In the genomic region with DNA sequence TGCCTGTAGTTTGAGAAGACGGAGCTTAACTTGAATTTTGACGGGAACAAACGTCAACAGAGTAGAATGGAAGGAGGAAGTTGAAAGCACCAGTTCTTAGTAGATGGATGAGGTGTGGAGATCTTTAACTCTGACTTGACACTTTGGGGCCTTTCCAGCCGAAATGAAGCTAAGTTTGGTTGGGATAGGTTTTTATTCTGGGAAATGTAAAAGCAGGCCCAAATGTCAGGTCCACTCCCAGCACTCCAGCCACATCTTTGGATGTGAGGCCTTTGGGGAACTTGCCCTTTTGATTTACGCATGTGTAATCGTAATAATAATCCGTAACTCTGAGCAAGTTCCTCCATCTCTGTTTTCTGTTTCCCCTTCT, we compare ENCODE assay signal across 8 mouse cellular contexts. TPM values are rescaled to one million over a fixed set of nuclear protein-coding genes. Genes with fewer than 3 reads are reported as not detected.
DNase-seq lines count a peak whose midpoint lies in the region; ATAC-seq and TF ChIP-seq lines count a peak whose summit lies in the region.

No protein-coding gene starts in this region.

- peak overlapping the region; percentile 88 for H3K4me2 ChIP-seq in forebrain, embryonic 16.5 days (ENCODE audit: low read length)
- H3K4me2 ChIP-seq in liver, postnatal 0 days (ENCODE audit: low read depth, low read length), result peak overlapping the region; percentile 91

- no peak for TF ChIP-seq CTCF in liver, postnatal 0 days (IDR thresholded peaks at IDR 0.05; ENCODE audit: low read depth)

- ATAC-seq in erythroblast, adult 5-6 weeks (replicated peaks; ENCODE audit: low FRiP score, poor library complexity, severe bottlenecking), result no peak
- no peak for ATAC-seq in forebrain, embryonic 16.5 days
- no peak for ATAC-seq in liver, postnatal 0 days

- peak; percentile 79 for DNase-seq in A20 (ENCODE audit: low read depth, low spot score)
- DNase-seq in liver, postnatal 0 days, result no peak
- no peak for DNase-seq in urinary bladder, postnatal 25 days (ENCODE audit: low spot score)
- DNase-seq in retina, postnatal 1 day, result no peak
- no peak for DNase-seq in left cerebral cortex, postnatal 25 days (ENCODE audit: low spot score in 2 of 2)

- peaks cover 80% of the 10 kb centered on the region for H3K27me3 ChIP-seq in erythroblast, embryonic 14.5 days (ENCODE audit: control insufficient read depth)
- H3K27me3 ChIP-seq in forebrain, embryonic 16.5 days (replicated peaks; ENCODE audit: control insufficient read depth, insufficient read depth, low read length), result no peaks in the 10 kb centered on the region
- 0 out of 2 replicates have a peak, but pooled peaks cover 7% of the 10 kb centered on the region for H3K27me3 ChIP-seq in liver, postnatal 0 days (ENCODE audit: insufficient read depth, low read length)

- H3K27ac ChIP-seq in forebrain, embryonic 16.5 days (ENCODE audit: low read length), result no peak overlapping the region
- peak overlapping the region; percentile 89 for H3K27ac ChIP-seq in liver, postnatal 0 days (ENCODE audit: low read depth)

- peaks cover 5% of the 10 kb centered on the region for H3K9me3 ChIP-seq in erythroblast, embryonic 14.5 days (ENCODE audit: control insufficient read depth, low read length)
- H3K9me3 ChIP-seq in forebrain, embryonic 16.5 days (ENCODE audit: control insufficient read depth, low read length), result no peaks in the 10 kb centered on the region
- H3K9me3 ChIP-seq in liver, postnatal 0 days (ENCODE audit: low read length), result no peaks in the 10 kb centered on the region

- 13% methylated on average over 7 of the region's 7 CpGs for WGBS in forebrain, embryonic 16.5 days
- 27% methylated on average over 7 of the region's 7 CpGs for WGBS in liver, postnatal 0 days (ENCODE audit: insufficient replicate concordance)

- H3K4me3 ChIP-seq in erythroblast, embryonic 14.5 days (replicated peaks), result peak overlapping the region; percentile 55
- peak overlapping the region; percentile 73 for H3K4me3 ChIP-seq in forebrain, embryonic 16.5 days (replicated peaks; ENCODE audit: low read length)
- H3K4me3 ChIP-seq in liver, postnatal 0 days (ENCODE audit: low read depth, low read length), result peak overlapping the region; percentile 63

- H3K9ac ChIP-seq in forebrain, embryonic 16.5 days (replicated peaks; ENCODE audit: low read depth, low read length), result peak overlapping the region; percentile 74
- peak overlapping the region; percentile 79 for H3K9ac ChIP-seq in liver, postnatal 0 days (replicated peaks)

- peaks cover 12% of the 10 kb centered on the region for H3K4me1 ChIP-seq in erythroblast, embryonic 14.5 days (ENCODE audit: control insufficient read depth)
- peaks cover 37% of the 10 kb centered on the region for H3K4me1 ChIP-seq in forebrain, embryonic 16.5 days (replicated peaks; ENCODE audit: control insufficient read depth, insufficient read depth, low read length)
- peaks cover 42% of the 10 kb centered on the region for H3K4me1 ChIP-seq in liver, postnatal 0 days (ENCODE audit: insufficient read depth)

- intact Hi-C loops in left cerebral cortex, postnatal 25 days (cut with DNase I), result no loop called here

- no peaks in the 10 kb centered on the region for H3K36me3 ChIP-seq in erythroblast, embryonic 14.5 days (ENCODE audit: control insufficient read depth)
- H3K36me3 ChIP-seq in forebrain, embryonic 16.5 days (ENCODE audit: control insufficient read depth, insufficient read depth), result no peaks in the 10 kb centered on the region
- 0 out of 2 replicates have a peak, but pooled peaks cover 3% of the 10 kb centered on the region for H3K36me3 ChIP-seq in liver, postnatal 0 days (replicated peaks; ENCODE audit: insufficient read depth, low read length)

- TF ChIP-seq EP300 in liver, postnatal 0 days (IDR thresholded peaks at IDR 0.05; ENCODE audit: low read depth), result no peak

RNA-seq across cellular contexts. Expression of gene Nuak2, which starts 0.7 kb away (rescaled TPM):
- polyA plus RNA-seq in erythroblast, embryonic 14.5 days (2012), result 0.02 TPM in 1 of 2 replicates, not detected in the other
- total RNA-seq in erythroblast, adult 5-6 weeks (2015; ENCODE audit: low replicate concordance), result 4.4 and 7.7 TPM in 2 replicates
- 1.8 and 3.7 TPM in 2 replicates for total RNA-seq in erythroblast, adult 5-6 weeks (2017; ENCODE audit: low replicate concordance)
- 13.3 and 13.4 TPM in 2 replicates for polyA plus RNA-seq in forebrain, embryonic 16.5 days (2015; fragmentation: Nextera tagmentation; extraction: Ambion mirVana)
- polyA plus RNA-seq in liver, postnatal 0 days (2015; fragmentation: Nextera tagmentation; extraction: Ambion mirVana), result 6.0 and 6.8 TPM in 2 replicates
- under 1 TPM; 0.94 to 0.96 TPM for total RNA-seq in left cerebral cortex, postnatal 25 days (2021)

RNA-seq across cellular contexts. Expression of gene Klhdc8a, which starts 18.2 kb away (rescaled TPM):
- polyA plus RNA-seq in erythroblast, embryonic 14.5 days (2012), result not detected in 2 replicates
- not detected in 2 replicates for total RNA-seq in erythroblast, adult 5-6 weeks (2015; ENCODE audit: low replicate concordance)
- total RNA-seq in erythroblast, adult 5-6 weeks (2017; ENCODE audit: low replicate concordance), result not detected in 2 replicates
- 2.7 and 3.4 TPM in 2 replicates for polyA plus RNA-seq in forebrain, embryonic 16.5 days (2015; fragmentation: Nextera tagmentation; extraction: Ambion mirVana)
- polyA plus RNA-seq in liver, postnatal 0 days (2015; fragmentation: Nextera tagmentation; extraction: Ambion mirVana), result 0.32 and 0.40 TPM in 2 replicates
- total RNA-seq in left cerebral cortex, postnatal 25 days (2021), result 10 to 100 TPM; 11.3 to 14.1 TPM
